Mouse (Mus musculus): ENCODE measurements around the gene Tas1r3. TPM values are rescaled to one million over a fixed set of nuclear protein-coding genes. Genes with fewer than 3 reads are reported as not detected.

The Tas1r3 gene
- polyA plus RNA-seq, 1 experiment from 2014 or later, result 0.56 TPM

DNA sequence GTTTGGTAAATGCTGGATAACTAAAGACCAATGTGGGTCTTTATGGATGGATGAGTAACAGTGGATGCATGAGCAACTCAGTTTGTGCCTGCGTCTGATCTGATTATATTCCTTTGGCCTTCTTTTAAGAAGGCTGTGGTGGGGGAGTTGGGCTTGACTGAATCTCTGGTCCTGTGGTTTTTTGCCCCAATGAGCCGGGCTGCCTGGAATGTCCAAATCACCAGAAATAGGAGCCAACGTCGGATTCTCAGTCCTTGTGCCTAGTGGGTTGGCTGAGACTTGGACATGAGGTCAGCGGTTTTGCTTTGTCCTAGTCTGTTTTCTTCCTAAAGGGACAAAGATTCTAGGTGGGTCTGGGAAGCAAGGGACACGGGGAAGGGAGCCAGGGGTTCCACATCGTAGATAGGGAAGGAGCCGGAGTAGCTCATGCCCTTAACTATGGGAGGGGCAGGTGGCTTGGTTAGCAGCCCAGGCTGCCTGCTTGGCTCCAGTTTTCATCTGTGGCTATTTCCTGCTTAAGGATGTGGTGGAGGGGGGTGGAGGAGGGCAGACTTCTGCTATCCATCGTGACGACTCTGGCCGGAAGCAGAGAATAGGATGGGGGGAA, 25.7 kb downstream of the Tas1r3 start:
- WGBS, result 84% methylated on average over 11 of the region's 11 CpGs
- H3K9ac ChIP-seq, result no peak overlapping the region
- no peaks in the 10 kb centered on the region for H3K9me3 ChIP-seq
- no peak overlapping the region for H3K4me2 ChIP-seq (replicated peaks)
- ATAC-seq (ENCODE audit: low FRiP score, low read depth), result no peak
- peaks cover 11% of the 10 kb centered on the region for H3K36me3 ChIP-seq
- H3K4me1 ChIP-seq, result peaks cover 31% of the 10 kb centered on the region
- no peak overlapping the region for H3K4me3 ChIP-seq
- H3K27me3 ChIP-seq (replicated peaks), result peaks cover 13% of the 10 kb centered on the region
- no peak overlapping the region for H3K27ac ChIP-seq

DNA sequence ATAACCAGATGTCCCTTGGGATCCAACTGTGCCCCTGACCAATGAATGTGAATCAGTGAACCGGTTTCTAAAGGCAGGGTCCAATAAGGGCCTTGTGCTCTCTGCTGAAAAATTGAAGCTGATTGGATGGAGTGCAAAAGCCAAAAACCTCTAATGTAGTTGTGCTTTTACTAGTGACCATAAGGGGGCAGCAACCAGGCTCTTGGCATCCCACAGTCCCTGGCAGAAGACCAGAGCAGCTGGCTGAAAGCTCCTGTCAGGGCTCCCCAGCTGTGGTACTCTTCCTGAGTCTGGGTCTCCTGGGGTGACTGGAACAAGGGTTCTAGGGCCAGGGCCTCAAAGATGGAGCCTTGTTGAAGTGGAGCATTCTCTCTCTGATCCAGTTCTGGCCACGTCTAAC, 29.3 kb downstream of the Tas1r3 start:
- peak; percentile 25 for ATAC-seq (ENCODE audit: low FRiP score, low read depth)
- no peak overlapping the region for H3K4me2 ChIP-seq (replicated peaks)
- no peaks in the 10 kb centered on the region for H3K9me3 ChIP-seq
- peaks cover 19% of the 10 kb centered on the region for H3K4me1 ChIP-seq
- no peak overlapping the region for H3K27ac ChIP-seq
- 42% methylated on average over 2 of the region's 2 CpGs for WGBS
- no peak overlapping the region for H3K4me3 ChIP-seq
- H3K27me3 ChIP-seq (replicated peaks), result no peaks in the 10 kb centered on the region
- H3K36me3 ChIP-seq, result peaks cover 11% of the 10 kb centered on the region
- no peak overlapping the region for H3K9ac ChIP-seq

DNA sequence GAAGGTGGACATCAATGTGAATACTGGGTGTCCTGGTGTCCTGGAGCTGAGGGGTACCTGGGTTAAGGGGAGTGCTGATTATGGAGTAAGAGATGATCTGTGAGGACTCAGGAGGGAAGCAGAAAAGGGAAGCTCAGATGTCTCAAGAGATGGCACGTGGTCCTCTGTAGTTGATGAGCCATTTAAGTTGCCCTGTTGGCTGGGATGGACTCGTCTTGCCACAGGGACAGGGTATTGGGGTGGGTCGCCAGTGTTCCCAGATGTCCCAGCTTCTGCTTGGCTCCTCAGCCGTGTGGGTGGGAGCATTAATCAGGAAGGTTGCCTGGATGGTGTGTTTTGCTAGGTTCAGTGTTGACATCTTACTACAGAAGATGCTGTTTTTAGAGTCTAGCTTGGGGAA, 29.9 kb downstream of the Tas1r3 start:
- Histone ChIP-seq H3K4me1 (peaks cover 19% of the 10 kb centered on the region), H3K9ac (no peak overlapping the region), H3K4me3 (no peak overlapping the region), H3K9me3 (no peaks in the 10 kb centered on the region), H3K36me3 (peaks cover 11% of the 10 kb centered on the region), H3K4me2 (replicated peaks) (peak overlapping the region; percentile 83; the same call in 1 of the 2 replicates), H3K27ac (no peak overlapping the region), H3K27me3 (replicated peaks) (no peaks in the 10 kb centered on the region)
- ATAC-seq (ENCODE audit: low FRiP score, low read depth), result no peak
- WGBS, result 91% methylated on average over 4 of the region's 4 CpGs

DNA sequence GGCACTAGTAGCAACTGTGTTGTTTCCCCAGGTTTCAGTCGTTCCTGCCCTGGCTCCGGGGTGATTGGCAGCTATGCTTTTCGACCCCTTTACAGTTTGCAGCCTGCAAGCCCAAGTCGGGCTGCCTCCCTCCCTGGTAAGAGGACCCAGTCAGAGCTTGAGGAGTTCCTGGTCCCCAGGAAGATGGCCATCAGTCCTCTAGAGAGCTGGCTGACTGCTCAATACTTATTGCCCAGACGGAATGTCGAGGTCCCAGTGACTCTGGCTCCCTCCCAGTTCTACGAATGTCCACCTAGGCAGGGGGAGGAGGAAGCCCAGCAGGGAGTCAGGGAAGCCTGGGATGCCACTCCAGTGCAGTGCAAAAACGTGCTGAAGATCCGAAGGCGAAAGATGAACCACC, 30.8 kb downstream of the Tas1r3 start:
- Histone ChIP-seq H3K9me3 (no peaks in the 10 kb centered on the region), H3K4me2 (replicated peaks) (peak overlapping the region; percentile 83), H3K9ac (peak overlapping the region; percentile 83), H3K27ac (no peak overlapping the region), H3K4me3 (peak overlapping the region; percentile 72), H3K36me3 (peaks cover 18% of the 10 kb centered on the region), H3K27me3 (replicated peaks) (no peaks in the 10 kb centered on the region), H3K4me1 (peaks cover 19% of the 10 kb centered on the region)
- ATAC-seq (ENCODE audit: low FRiP score, low read depth), result no peak
- WGBS, result 55% methylated on average over 10 of the region's 10 CpGs

DNA sequence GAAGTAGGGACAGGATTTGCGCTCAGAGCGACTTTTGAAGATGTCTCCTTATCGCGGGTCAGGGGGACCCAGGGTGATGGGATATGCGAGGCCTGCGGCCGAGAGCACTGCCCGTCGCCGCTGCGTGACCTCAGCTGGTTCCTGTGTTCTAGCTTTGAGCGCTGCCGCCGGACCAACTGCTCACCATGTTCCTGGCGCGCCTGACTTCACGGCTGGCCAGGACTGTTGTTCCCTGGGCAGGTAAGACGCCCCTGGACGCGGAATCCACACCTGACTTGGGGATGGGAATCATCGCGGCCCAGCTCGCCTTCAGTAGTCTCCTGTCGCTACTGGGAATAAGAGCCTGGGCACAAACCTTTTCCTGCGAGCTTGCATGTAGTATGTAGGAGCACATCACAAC, 31.3 kb downstream of the Tas1r3 start:
- Histone ChIP-seq H3K27ac (0 out of 2 replicates have a peak overlapping the region, but pooled peaks have one; percentile 23), H3K27me3 (replicated peaks) (no peaks in the 10 kb centered on the region), H3K9me3 (no peaks in the 10 kb centered on the region), H3K4me3 (peak overlapping the region; percentile 72), H3K36me3 (peaks cover 23% of the 10 kb centered on the region), H3K4me1 (peaks cover 19% of the 10 kb centered on the region), H3K9ac (peak overlapping the region; percentile 83), H3K4me2 (replicated peaks) (peak overlapping the region; percentile 83)
- 1% methylated on average over 25 of the region's 25 CpGs for WGBS
- ATAC-seq (ENCODE audit: low FRiP score, low read depth), result peak; percentile 27

DNA sequence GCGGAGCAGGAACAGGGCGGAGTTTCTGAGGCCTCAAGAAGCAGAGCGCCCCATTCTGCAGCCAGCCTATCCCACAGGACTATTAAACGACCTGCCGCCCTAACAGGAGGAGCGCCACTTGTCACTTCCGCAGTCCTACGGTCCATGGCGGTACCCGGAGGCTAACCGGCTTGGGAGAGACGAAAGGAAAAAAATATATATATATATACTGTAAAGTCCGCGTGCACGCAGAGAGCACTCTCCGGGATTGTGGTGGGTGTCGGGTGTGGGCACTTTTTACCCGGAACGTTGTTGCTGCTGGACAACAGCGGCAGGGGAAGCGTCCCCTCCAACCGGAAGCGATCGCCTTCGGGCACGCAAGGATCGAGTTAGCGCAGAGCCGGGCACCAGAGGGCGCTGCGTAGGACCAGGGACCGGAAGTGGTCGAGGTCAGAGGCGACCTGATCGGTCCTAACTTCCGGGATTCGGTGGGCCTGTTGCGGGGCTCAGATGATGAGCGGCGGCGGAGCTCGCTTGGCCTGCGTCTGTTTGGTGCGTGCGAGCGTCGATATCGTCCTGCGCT, 31.9 kb downstream of the Tas1r3 start, which contains the start of gene Aurkaip1:
Aurkaip1 (plus strand) TSS at position 68 of the 562 bp plus-strand sequence.
- peak; percentile 94 for ATAC-seq (ENCODE audit: low FRiP score, low read depth)
- Histone ChIP-seq H3K27me3 (replicated peaks) (no peaks in the 10 kb centered on the region), H3K4me1 (peaks cover 19% of the 10 kb centered on the region), H3K4me2 (replicated peaks) (peak within 1 kb of the TSS; percentile 83), H3K4me3 (peak within 1 kb of the TSS; percentile 72), H3K9me3 (no peaks in the 10 kb centered on the region), H3K27ac (peak within 1 kb of the TSS; percentile 53; the same call in 1 of the 2 replicates), H3K9ac (peak within 1 kb of the TSS; percentile 83), H3K36me3 (peaks cover 28% of the 10 kb centered on the region)
- under 1% methylated on average over 49 of the region's 49 CpGs for WGBS

DNA sequence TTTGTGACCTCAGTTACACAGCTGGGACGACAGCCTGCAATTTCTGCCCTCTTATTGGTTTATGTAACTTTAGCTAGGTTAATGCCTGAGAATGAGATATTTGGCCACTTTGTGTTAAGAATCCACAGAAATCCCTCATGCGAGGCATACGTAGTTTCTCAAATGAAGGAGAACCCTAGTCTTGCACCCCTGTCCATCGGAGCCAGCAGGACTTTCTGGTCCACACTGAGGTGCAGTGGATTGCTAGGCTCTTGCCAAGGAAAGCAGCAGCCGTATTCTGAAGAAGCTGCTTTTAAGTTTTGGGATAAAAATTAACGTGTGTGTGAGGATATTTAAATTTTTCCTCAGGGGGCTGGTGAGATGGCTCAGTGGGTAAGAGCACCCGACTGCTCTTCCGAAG, 32.6 kb downstream of the Tas1r3 start:
- Histone ChIP-seq H3K27ac (no peak overlapping the region), H3K36me3 (peaks cover 28% of the 10 kb centered on the region), H3K4me2 (replicated peaks) (peak overlapping the region; percentile 83), H3K27me3 (replicated peaks) (no peaks in the 10 kb centered on the region), H3K9me3 (no peaks in the 10 kb centered on the region), H3K4me3 (no peak overlapping the region), H3K9ac (no peak overlapping the region), H3K4me1 (peaks cover 19% of the 10 kb centered on the region)
- no peak; the same call in 1 of the 2 replicates for ATAC-seq (ENCODE audit: low FRiP score, low read depth)
- 57% methylated on average over 8 of the region's 8 CpGs for WGBS

DNA sequence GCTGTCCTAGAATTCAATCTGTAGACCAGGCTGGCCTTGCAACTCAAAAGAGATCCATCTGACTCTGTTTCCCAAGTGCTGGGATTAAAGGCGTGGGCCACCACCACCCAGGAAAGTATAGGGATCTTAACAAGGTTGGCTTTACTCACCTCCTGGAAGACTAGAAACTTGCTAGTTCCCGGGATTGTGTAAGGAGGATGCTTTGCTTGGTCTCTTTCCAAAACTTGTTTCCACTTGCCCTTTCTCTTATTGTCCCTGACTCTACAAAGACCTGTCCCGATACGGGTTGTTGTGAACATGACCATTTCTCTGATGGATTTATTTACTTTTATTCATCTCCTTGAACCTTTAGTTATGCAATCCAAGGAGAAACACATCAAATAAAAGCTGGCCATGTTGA, 33.3 kb downstream of the Tas1r3 start:
- Histone ChIP-seq H3K9ac (no peak overlapping the region), H3K27ac (no peak overlapping the region), H3K36me3 (peaks cover 35% of the 10 kb centered on the region), H3K4me3 (no peak overlapping the region), H3K9me3 (no peaks in the 10 kb centered on the region), H3K27me3 (replicated peaks) (no peaks in the 10 kb centered on the region), H3K4me1 (peaks cover 19% of the 10 kb centered on the region), H3K4me2 (replicated peaks) (no peak overlapping the region)
- whole genome bisulfite sequencing, result 95% methylated on average over 4 of the region's 4 CpGs
- no peak for ATAC-seq (ENCODE audit: low FRiP score, low read depth)

DNA sequence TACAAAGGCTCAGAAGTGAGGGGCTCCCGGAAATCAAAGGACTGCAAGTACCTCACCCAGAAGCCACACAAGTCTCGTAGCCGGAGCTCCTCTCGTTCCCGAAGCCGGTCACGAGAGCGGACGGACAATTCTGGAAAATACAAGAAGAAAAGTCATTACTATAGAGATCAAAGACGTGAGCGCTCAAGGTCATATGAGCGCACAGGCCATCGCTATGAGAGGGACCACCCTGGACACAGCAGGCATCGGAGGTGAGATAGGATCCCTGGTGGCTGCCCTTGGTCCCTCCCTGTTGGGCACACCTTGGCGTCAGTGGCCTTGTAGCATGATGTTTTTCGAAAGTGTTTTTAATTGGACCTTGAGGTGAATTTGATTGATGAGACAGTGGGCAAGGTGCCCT, 39.7 kb downstream of the Tas1r3 start:
- no peak overlapping the region for H3K27ac ChIP-seq
- no peak overlapping the region for H3K9ac ChIP-seq
- no peaks in the 10 kb centered on the region for H3K9me3 ChIP-seq
- H3K27me3 ChIP-seq (replicated peaks), result no peaks in the 10 kb centered on the region
- H3K4me3 ChIP-seq, result no peak overlapping the region
- ATAC-seq (ENCODE audit: low FRiP score, low read depth), result no peak
- WGBS, result 95% methylated on average over 16 of the region's 16 CpGs
- peaks cover 86% of the 10 kb centered on the region for H3K36me3 ChIP-seq
- no peak overlapping the region for H3K4me2 ChIP-seq (replicated peaks)
- H3K4me1 ChIP-seq, result no peaks in the 10 kb centered on the region

DNA sequence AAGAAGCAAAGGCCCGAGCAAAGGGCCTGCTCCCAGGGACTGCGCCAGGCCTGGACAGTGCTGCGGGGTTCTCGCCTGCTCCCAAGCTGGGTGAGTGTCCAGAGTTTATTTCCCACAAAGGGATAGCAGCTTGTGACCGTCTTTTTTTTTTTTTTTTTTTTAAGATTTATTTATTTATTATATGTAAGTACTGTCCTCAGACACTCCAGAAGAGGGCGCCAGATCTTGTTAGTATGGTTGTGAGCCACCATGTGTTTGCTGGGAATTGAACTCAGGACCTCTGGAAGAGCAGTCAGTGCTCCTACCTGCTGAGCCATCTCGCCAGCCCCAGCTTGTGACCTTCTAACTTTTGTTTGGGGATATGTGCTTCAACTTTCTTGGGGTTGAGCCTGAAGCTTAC, 42.1 kb downstream of the Tas1r3 start:
- Histone ChIP-seq H3K9me3 (no peaks in the 10 kb centered on the region), H3K4me3 (no peak overlapping the region), H3K36me3 (peaks cover 92% of the 10 kb centered on the region), H3K4me1 (no peaks in the 10 kb centered on the region), H3K27me3 (replicated peaks) (no peaks in the 10 kb centered on the region), H3K4me2 (replicated peaks) (no peak overlapping the region), H3K27ac (no peak overlapping the region), H3K9ac (no peak overlapping the region)
- ATAC-seq (ENCODE audit: low FRiP score, low read depth), result no peak
- WGBS, result 87% methylated on average over 7 of the region's 7 CpGs

DNA sequence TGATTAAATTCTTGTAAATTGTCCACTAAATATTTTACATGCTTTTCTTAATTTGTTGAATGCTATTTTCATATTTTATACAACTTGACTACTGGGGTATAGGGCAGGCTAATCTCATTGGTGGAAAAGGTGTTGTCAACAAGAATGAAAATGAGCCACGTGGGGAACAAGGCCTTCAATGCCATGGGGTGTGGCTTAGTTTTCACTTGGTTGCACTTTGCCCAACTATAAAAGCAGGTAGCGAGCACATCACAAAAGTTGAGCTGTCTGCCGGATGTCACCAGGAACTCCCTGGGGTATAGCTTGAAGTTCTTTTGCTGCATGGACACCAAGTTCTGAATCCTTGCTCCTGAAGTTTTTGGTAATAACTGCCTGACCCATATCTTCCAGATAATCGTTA, 45.6 kb downstream of the Tas1r3 start:
- no peaks in the 10 kb centered on the region for H3K9me3 ChIP-seq
- H3K4me1 ChIP-seq, result peaks cover 14% of the 10 kb centered on the region
- H3K27me3 ChIP-seq (replicated peaks), result no peaks in the 10 kb centered on the region
- no peak overlapping the region for H3K9ac ChIP-seq
- H3K4me3 ChIP-seq, result no peak overlapping the region
- peaks cover 85% of the 10 kb centered on the region for H3K36me3 ChIP-seq
- no peak for ATAC-seq (ENCODE audit: low FRiP score, low read depth)
- no peak overlapping the region for H3K4me2 ChIP-seq (replicated peaks)
- WGBS, result 83% methylated on average over 4 of the region's 4 CpGs
- H3K27ac ChIP-seq, result no peak overlapping the region

DNA sequence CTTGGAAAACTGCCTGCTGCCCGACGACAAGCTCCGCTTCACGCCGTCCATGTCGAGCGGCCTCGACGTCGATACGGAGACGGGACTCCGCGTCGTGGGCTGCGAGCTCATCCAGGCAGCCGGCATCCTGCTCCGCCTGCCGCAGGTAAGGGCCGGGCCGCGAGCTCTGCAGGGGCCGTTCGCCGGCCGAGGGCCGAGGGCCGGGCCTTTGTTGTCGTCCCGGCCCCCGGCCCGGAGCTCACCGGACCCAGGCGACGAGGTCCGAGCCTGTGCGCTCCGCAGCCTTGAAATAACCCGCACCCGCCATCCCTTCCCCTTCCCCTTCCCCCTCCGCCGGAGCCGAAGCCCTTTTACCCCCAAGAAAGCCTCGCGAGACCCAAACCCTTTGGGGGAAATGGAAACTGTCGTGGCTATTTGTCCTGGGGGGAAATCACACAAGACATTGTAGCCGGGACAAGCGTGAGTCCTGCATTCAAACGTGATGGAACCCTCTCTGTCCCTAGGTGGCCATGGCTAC, 50.4 kb downstream of the Tas1r3 start:
- Histone ChIP-seq H3K27me3 (replicated peaks) (no peaks in the 10 kb centered on the region), H3K4me1 (peaks cover 22% of the 10 kb centered on the region), H3K9ac (peak overlapping the region; percentile 99), H3K36me3 (peaks cover 68% of the 10 kb centered on the region), H3K4me3 (peak overlapping the region; percentile 100), H3K27ac (peak overlapping the region; percentile 72), H3K4me2 (replicated peaks) (peak overlapping the region; percentile 89), H3K9me3 (no peaks in the 10 kb centered on the region)
- under 1% methylated on average over 49 of the region's 49 CpGs for WGBS
- ATAC-seq (ENCODE audit: low FRiP score, low read depth), result peak; percentile 45
